Mouse (Mus musculus): ENCODE data around the gene Igsf9. TPM values are rescaled to one million over a fixed set of nuclear protein-coding genes. Genes with fewer than 3 reads are reported as not detected.

Igsf9 gene
- total and polyA plus RNA-seq, 3 experiments, result 0.12 to 0.38 TPM; not detected in 1

DNA sequence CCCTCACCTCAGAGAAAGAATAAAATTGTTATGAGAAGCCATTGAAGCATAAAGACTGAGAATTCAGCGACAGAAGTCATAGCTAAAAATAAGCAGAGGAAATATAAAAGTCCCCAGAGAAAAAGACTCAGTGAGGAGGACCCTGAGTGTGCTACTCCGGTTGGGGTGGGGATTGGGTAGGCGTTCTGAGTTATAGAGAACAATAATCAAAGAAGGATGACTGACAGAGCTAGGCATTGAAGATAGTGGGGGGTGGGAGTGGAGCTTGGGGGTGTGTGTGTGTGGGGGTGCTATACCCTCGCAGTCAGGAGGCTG is 47.8 kb upstream of the Igsf9 start:
- Histone ChIP-seq H3K27me3 (ENCODE audit: control insufficient read depth in 1 of 2, insufficient read depth in 2 of 2, low read length in 2 of 2) (peaks cover 9 to 12% of the 10 kb centered on the region in 2 experiments), H3K79me2 (ENCODE audit: control insufficient read depth, insufficient read depth, low read length, poor library complexity) (no peaks in the 10 kb centered on the region), H3K9ac (ENCODE audit: control insufficient read depth, low read depth, low read length, poor library complexity, severe bottlenecking) (no peak overlapping the region), H3K36me3 (ENCODE audit: control insufficient read depth in 1 of 2, insufficient read depth in 2 of 2, low read length in 2 of 2) (no peaks in the 10 kb centered on the region), H3K27ac (ENCODE audit: control insufficient read depth, low read depth, low read length) (no peak overlapping the region), H3K4me3 (ENCODE audit: control insufficient read depth in 1 of 2, insufficient read depth in 1 of 2, low read depth in 2 of 2, low read length in 2 of 2) (no peak overlapping the region), H3K4me1 (ENCODE audit: control insufficient read depth in 1 of 2, insufficient read depth in 2 of 2, low read length in 2 of 2) (no peaks in the 10 kb centered on the region; a peak in 1 of 4 replicates), H3K9me3 (replicated peaks; ENCODE audit: insufficient read depth, low read length) (no peaks in the 10 kb centered on the region)
- DNase-seq (ENCODE audit: low read depth, low spot score), result no peak
- TF ChIP-seq BHLHE40 (IDR thresholded peaks at IDR 0.05; ENCODE audit: borderline replicate concordance, low read depth, low read length) (no peak), USF1 (IDR thresholded peaks at IDR 0.05; ENCODE audit: low read depth, low read length) (no peak)

- H3K4me3 ChIP-seq (ENCODE audit: control insufficient read depth in 1 of 2, insufficient read depth in 1 of 2, low read depth in 2 of 2, low read length in 2 of 2), result no peak overlapping the region
- no peak overlapping the region for H3K9ac ChIP-seq (ENCODE audit: control insufficient read depth, low read depth, low read length, poor library complexity, severe bottlenecking)
- no peaks in the 10 kb centered on the region; a peak in 1 of 4 replicates for H3K4me1 ChIP-seq (ENCODE audit: control insufficient read depth in 1 of 2, insufficient read depth in 2 of 2, low read length in 2 of 2)
- no peak overlapping the region for H3K27ac ChIP-seq (ENCODE audit: control insufficient read depth, low read depth, low read length)
- peaks cover 10 to 12% of the 10 kb centered on the region in 2 experiments for H3K27me3 ChIP-seq (ENCODE audit: control insufficient read depth in 1 of 2, insufficient read depth in 2 of 2, low read length in 2 of 2)
- TF ChIP-seq HCFC1 (IDR thresholded peaks at IDR 0.05; ENCODE audit: low read depth, low read length) (no peak), NRF1 (IDR thresholded peaks at IDR 0.05; ENCODE audit: insufficient read depth, low read depth, low read length, poor library complexity, severe bottlenecking) (no peak), TAL1 (IDR thresholded peaks at IDR 0.05; ENCODE audit: low read length) (no peak), JUND (IDR thresholded peaks at IDR 0.05; ENCODE audit: low read depth, low read length) (no peak), EP300 (IDR thresholded peaks at IDR 0.05; ENCODE audit: low read depth in 1 of 2, low read length in 2 of 2) (no peak), CHD1 (IDR thresholded peaks at IDR 0.05; ENCODE audit: low read depth, low read length) (no peak)
- no peak for DNase-seq (ENCODE audit: low read depth, low spot score)
- no peaks in the 10 kb centered on the region for H3K9me3 ChIP-seq (replicated peaks; ENCODE audit: insufficient read depth, low read length)
- no peaks in the 10 kb centered on the region for H3K36me3 ChIP-seq (ENCODE audit: control insufficient read depth in 1 of 2, insufficient read depth in 2 of 2, low read length in 2 of 2)
- H3K79me2 ChIP-seq (ENCODE audit: control insufficient read depth, insufficient read depth, low read length, poor library complexity), result no peaks in the 10 kb centered on the region
Observed at GRCm38 (mm10) chr1:172436785-172437184, 44.8 kb upstream of the Igsf9 start.

DNA sequence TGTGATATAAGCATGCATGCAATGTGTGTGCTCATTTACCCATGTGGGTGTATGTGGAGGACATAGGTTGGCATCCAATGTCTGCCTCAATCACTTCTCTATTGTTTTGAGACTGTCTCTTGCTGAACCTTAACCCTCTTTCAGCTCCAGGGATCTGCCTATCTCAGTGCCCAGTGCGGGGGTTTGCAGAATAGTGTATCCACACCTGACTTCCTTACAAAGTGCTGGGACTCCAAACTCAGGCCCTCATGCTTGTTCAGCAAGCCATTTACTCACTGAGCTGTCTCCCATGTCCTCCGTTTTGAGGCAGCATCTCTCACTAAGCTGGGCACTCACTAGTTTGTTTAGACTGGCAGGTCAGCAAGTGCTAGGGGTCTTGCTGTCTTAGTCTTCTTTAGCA is 43.0 kb upstream of the Igsf9 start:
- H3K4me3 ChIP-seq (ENCODE audit: control insufficient read depth in 1 of 2, insufficient read depth in 1 of 2, low read depth in 2 of 2, low read length in 2 of 2), result no peak overlapping the region
- H3K27me3 ChIP-seq (ENCODE audit: control insufficient read depth in 1 of 2, insufficient read depth in 2 of 2, low read length in 2 of 2), result peaks cover 16 to 23% of the 10 kb centered on the region in 2 experiments
- H3K9ac ChIP-seq (ENCODE audit: control insufficient read depth, low read depth, low read length, poor library complexity, severe bottlenecking), result no peak overlapping the region
- H3K27ac ChIP-seq (ENCODE audit: control insufficient read depth, low read depth, low read length), result no peak overlapping the region
- TF ChIP-seq MEF2A (IDR thresholded peaks at IDR 0.05; ENCODE audit: extremely low read depth, insufficient replicate concordance, low read depth, low read length, poor library complexity, severe bottlenecking) (no peak), CHD2 (IDR thresholded peaks at IDR 0.05; ENCODE audit: low read length) (no peak), TCF12 (IDR thresholded peaks at IDR 0.05; ENCODE audit: low read depth, low read length) (no peak), E2F4 (IDR thresholded peaks at IDR 0.05; ENCODE audit: borderline replicate concordance, low read depth, low read length) (no peak), MAZ (IDR thresholded peaks at IDR 0.05; ENCODE audit: low read depth, low read length) (no peak), EP300 (IDR thresholded peaks at IDR 0.05; ENCODE audit: low read depth in 1 of 2, low read length in 2 of 2) (no peak), JUND (IDR thresholded peaks at IDR 0.05; ENCODE audit: low read depth, low read length) (no peak), UBTF (IDR thresholded peaks at IDR 0.05; ENCODE audit: borderline replicate concordance, insufficient read depth, low read depth, low read length) (no peak), POLR2AphosphoS2 (IDR thresholded peaks at IDR 0.05; ENCODE audit: low read length) (no peak), POLR2A (IDR thresholded peaks at IDR 0.05; ENCODE audit: control insufficient read depth in 1 of 2, insufficient read depth in 1 of 2, low read depth in 1 of 2, low read length in 2 of 2, poor library complexity in 1 of 2) (no peak), ZC3H11A (IDR thresholded peaks at IDR 0.05; ENCODE audit: low read depth, low read length) (no peak), MAX (IDR thresholded peaks at IDR 0.05; ENCODE audit: low read length) (no peak), MYB (IDR thresholded peaks at IDR 0.05; ENCODE audit: low read depth, low read length) (no peak), USF2 (IDR thresholded peaks at IDR 0.05; ENCODE audit: borderline replicate concordance in 1 of 2, insufficient read depth in 1 of 2, low read depth in 1 of 2, low read length in 2 of 2) (no peak), NELFE (IDR thresholded peaks at IDR 0.05; ENCODE audit: low read depth, low read length) (no peak), SIN3A (IDR thresholded peaks at IDR 0.05; ENCODE audit: low read length) (no peak)
- no peaks in the 10 kb centered on the region for H3K9me3 ChIP-seq (replicated peaks; ENCODE audit: insufficient read depth, low read length)
- DNase-seq (ENCODE audit: low read depth, low spot score), result no peak
- H3K79me2 ChIP-seq (ENCODE audit: control insufficient read depth, insufficient read depth, low read length, poor library complexity), result no peaks in the 10 kb centered on the region
- H3K36me3 ChIP-seq (ENCODE audit: control insufficient read depth in 1 of 2, insufficient read depth in 2 of 2, low read length in 2 of 2), result no peaks in the 10 kb centered on the region
- no peaks in the 10 kb centered on the region for H3K4me1 ChIP-seq (ENCODE audit: control insufficient read depth in 1 of 2, insufficient read depth in 2 of 2, low read length in 2 of 2)
